Mouse (Mus musculus) ES-Bruce4 (cell line): ENCODE results near the gene Abcc3. TPM values are rescaled to one million over a fixed set of nuclear protein-coding genes. Genes with fewer than 3 reads are reported as not detected.
"Not testable (repeated sequence)": the region's sequence is repeated elsewhere in the genome, so short reads cannot be mapped to it uniquely, and the experiment has no call there.

ENCODE experiments used
- H3K27ac ChIP-seq: 2 replicates; pipeline ENCODE4 v1.5.1; 2012; ENCODE audit warnings: low read length, inconsistent platforms; ENCODE audit not compliant: insufficient read depth
- H3K27me3 ChIP-seq: 2 replicates; pipeline ENCODE4 v1.6.1; 2012; ENCODE audit warnings: mild to moderate bottlenecking, low read length, inconsistent platforms; ENCODE audit not compliant: control insufficient read depth, poor library complexity, insufficient read depth, severe bottlenecking
- H3K36me3 ChIP-seq: 2 replicates; pipeline ENCODE4 v1.6.1; 2012; ENCODE audit warnings: inconsistent platforms, mild to moderate bottlenecking, low read length, moderate library complexity; ENCODE audit not compliant: control insufficient read depth, poor library complexity, insufficient read depth, severe bottlenecking
- H3K4me1 ChIP-seq: one replicate; pipeline ENCODE4 v1.8.1; 2011; ENCODE audit warnings: low read length; ENCODE audit not compliant: control insufficient read depth, insufficient read depth
- H3K4me3 ChIP-seq: 2 replicates; pipeline ENCODE4 v1.5.1; 2011; ENCODE audit warnings: low read depth, mild to moderate bottlenecking, low read length
- H3K9ac ChIP-seq: 2 replicates; pipeline ENCODE4 v1.6.1; 2012; ENCODE audit warnings: low read depth, mild to moderate bottlenecking, inconsistent platforms; ENCODE audit not compliant: poor library complexity, severe bottlenecking
- H3K9me3 ChIP-seq: replicated peaks from 2 replicates; pipeline ENCODE4 v1.6.1; 2012; ENCODE audit warnings: mild to moderate bottlenecking, low read length, inconsistent platforms; ENCODE audit not compliant: control insufficient read depth, poor library complexity, insufficient read depth, severe bottlenecking
- CTCF ChIP-seq: IDR thresholded peaks from one replicate; pipeline ENCODE4 v1.8.1; 2011; ENCODE audit warnings: low read depth, low read length
- EP300 ChIP-seq: IDR thresholded peaks from 2 replicates; pipeline ENCODE4 v1.6.1; 2011; ENCODE audit warnings: low read depth, low read length; ENCODE audit not compliant: insufficient read depth
- POLR2A ChIP-seq: IDR thresholded peaks from one replicate; pipeline ENCODE4 v1.8.1; 2011; ENCODE audit warnings: low read length; ENCODE audit not compliant: insufficient read depth
- polyA plus RNA-seq: library from polyadenylated mRNA; stranded (reverse); fragments of >200 nt; gene quantifications from 2 replicates; pipeline ENCODE4 v1.2.4, GENCODE M21; 2011; ENCODE audit warnings: low read depth; ENCODE audit not compliant: missing spikeins, insufficient read depth, insufficient read length

Gene Abcc3
- polyA plus RNA-seq, 1 experiment, result 0.24 TPM

DNA sequence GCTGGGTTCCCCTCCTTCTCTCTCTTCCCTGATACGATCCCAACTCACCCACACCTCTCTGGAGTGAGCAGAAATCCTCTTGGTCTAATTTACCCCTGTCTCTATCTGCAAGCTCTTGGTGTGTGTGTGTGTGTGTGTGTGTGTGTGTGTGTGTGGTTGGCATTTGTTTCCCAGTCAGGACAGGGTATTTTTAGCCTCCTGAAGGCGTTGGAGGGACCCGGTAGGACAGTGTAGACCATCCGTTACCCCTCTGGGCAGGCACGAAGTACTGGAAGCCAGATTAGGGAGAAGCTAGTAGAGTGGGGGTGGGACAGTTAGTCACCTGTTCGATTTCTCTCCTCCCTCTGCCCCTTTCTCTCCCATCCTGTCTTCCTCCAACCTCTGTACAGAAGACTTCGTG is 1.3 kb upstream of the Abcc3 start:
- no peaks in the 10 kb centered on the region for H3K4me1 ChIP-seq
- H3K36me3 ChIP-seq, result no peaks in the 10 kb centered on the region
- no peaks in the 10 kb centered on the region for H3K27me3 ChIP-seq
- no peak for TF ChIP-seq EP300
- no peak for TF ChIP-seq POLR2A
- TF ChIP-seq CTCF, result no peak
- H3K9me3 ChIP-seq, result no peaks in the 10 kb centered on the region
- no peak overlapping the region for H3K27ac ChIP-seq
- no peak overlapping the region for H3K9ac ChIP-seq
- no peak overlapping the region for H3K4me3 ChIP-seq

DNA sequence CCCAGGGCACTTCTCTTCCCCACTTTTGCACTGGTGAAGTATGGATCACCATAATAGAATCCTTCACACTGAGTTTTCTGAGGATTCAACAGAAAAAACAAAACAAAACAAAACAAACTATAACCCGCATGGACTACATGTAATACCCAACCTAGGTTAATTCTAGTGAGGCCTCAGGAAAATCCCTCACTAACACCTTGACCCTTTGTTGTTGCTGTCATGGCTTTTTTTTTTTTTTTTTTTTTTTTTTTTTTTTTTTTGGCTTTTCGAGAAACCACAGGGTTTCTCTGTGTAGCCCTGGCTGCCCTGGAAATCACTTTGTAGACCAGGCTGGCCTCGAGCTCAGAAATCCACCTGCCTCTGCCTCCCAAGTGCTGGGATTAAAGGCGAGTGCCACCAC is 693 bp upstream of the Abcc3 start:
- H3K4me3 ChIP-seq, H3K4me1 ChIP-seq, H3K36me3 ChIP-seq, H3K9ac ChIP-seq, H3K27ac ChIP-seq, H3K9me3 ChIP-seq, H3K27me3 ChIP-seq: not testable (repeated sequence)

DNA sequence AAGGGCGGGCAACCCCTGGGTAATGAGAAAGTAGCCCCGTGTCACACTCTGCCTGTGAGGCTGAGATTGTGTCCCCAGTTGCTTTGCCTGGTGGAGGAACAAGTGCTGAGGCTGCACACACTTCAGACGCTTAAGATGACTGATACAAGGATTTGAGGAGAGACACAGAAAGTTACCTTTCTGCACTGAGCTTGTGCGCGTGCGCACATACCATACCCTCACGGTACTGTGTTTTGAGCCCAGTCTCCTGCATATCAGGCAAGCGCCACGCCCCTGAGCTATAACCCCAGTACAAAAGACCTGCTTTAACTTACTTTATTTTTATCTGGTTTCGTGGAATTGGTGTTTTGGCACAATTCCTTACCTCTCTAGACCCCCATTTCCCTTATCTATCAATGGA is 1.1 kb downstream of the Abcc3 start:
- Histone ChIP-seq H3K36me3 (no peaks in the 10 kb centered on the region), H3K9me3 (no peaks in the 10 kb centered on the region), H3K9ac (no peak overlapping the region), H3K4me1 (no peaks in the 10 kb centered on the region), H3K4me3 (no peak overlapping the region), H3K27ac (no peak overlapping the region), H3K27me3 (no peaks in the 10 kb centered on the region)
- TF ChIP-seq POLR2A (no peak), EP300 (no peak), CTCF (no peak)

GRCm38 (mm10) chr11:94390825-94391224 is 2.0 kb downstream of the Abcc3 start:
- TF ChIP-seq CTCF (no peak), POLR2A (no peak)
- Histone ChIP-seq H3K9me3 (no peaks in the 10 kb centered on the region), H3K9ac (no peak overlapping the region), H3K4me1 (no peaks in the 10 kb centered on the region), H3K36me3 (no peaks in the 10 kb centered on the region), H3K27ac (no peak overlapping the region), H3K27me3 (no peaks in the 10 kb centered on the region), H3K4me3 (no peak overlapping the region)

- TF ChIP-seq POLR2A (no peak), CTCF (no peak), EP300 (no peak)
- Histone ChIP-seq H3K4me3 (no peak overlapping the region), H3K9me3 (no peaks in the 10 kb centered on the region), H3K9ac (no peak overlapping the region), H3K27me3 (no peaks in the 10 kb centered on the region), H3K27ac (no peak overlapping the region), H3K36me3 (no peaks in the 10 kb centered on the region), H3K4me1 (no peaks in the 10 kb centered on the region)
Observed at GRCm38 (mm10) chr11:94389724-94390396, 2.9 kb downstream of the Abcc3 start.

- H3K36me3 ChIP-seq, result no peaks in the 10 kb centered on the region
- TF ChIP-seq EP300 (no peak), POLR2A (no peak)
- no peaks in the 10 kb centered on the region for H3K9me3 ChIP-seq
- H3K4me3 ChIP-seq, result no peak overlapping the region
- no peak overlapping the region for H3K27ac ChIP-seq
- no peaks in the 10 kb centered on the region for H3K27me3 ChIP-seq
- H3K4me1 ChIP-seq, result no peaks in the 10 kb centered on the region
- no peak overlapping the region for H3K9ac ChIP-seq
Observed at GRCm38 (mm10) chr11:94389021-94389420, 3.8 kb downstream of the Abcc3 start.
